Mouse (Mus musculus): ENCODE results near the gene Gm49630. TPM values are rescaled to one million over a fixed set of nuclear protein-coding genes. Genes with fewer than 3 reads are reported as not detected.
"Not testable (repeated sequence)": the region's sequence is repeated elsewhere in the genome, so short reads cannot be mapped to it uniquely, and the experiment has no call there.

Gene Gm49630
- polyA plus RNA-seq (2012): not detected in 2 replicates

- H3K27me3 ChIP-seq (ENCODE audit: control insufficient read depth); H3K4me1 ChIP-seq (ENCODE audit: control insufficient read depth); H3K4me3 ChIP-seq (replicated peaks); H3K36me3 ChIP-seq (ENCODE audit: control insufficient read depth); H3K9me3 ChIP-seq (ENCODE audit: control insufficient read depth, low read length): not testable (repeated sequence)
These were observed at the start of gene Gm49630 for GRCm38 (mm10) chr17:7371879-7372278. Gene Gm49630, minus strand, starts transcription at chr17:7371979.

DNA sequence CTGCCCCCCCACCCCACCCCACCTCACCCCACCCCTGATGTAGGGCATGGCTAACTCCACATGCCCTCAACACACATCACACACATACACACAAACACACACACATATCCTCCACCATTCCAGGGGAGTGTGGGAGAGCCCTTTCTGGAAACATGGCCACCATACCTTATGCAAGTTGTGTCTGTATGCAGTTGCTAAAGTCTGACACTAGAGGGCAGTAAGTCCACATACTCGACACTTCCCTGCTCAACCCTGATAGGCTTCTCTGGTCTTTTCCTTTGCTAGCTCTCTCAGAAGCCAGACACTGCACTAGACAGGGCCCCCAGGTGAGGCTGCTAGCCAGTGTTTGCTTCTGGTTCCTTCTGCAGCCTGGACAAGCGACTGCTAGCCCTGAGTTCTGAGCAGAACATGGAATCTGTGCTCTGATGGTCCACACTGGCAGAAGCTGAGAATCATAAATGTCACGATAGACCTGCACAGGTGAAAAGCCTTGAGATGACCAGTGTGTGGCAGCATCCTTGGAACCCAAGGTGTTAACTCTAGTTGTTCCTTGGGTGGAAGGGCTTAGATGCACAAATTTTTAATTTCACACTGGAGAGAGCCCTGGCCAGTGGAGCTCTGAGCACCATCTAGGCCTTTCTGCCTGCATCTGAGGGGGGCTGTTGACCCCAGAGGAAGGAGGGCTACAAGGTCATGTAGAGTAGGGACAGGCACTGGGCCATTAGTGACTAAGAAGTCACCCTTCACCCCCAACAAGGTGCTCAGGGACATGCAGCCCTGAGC is 48.6 kb upstream of the Gm49630 start:
- H3K4me3 ChIP-seq (replicated peaks); H3K9me3 ChIP-seq (ENCODE audit: control insufficient read depth, low read length); H3K27me3 ChIP-seq (ENCODE audit: control insufficient read depth); H3K4me1 ChIP-seq (ENCODE audit: control insufficient read depth); H3K36me3 ChIP-seq (ENCODE audit: control insufficient read depth): not testable (repeated sequence)

DNA sequence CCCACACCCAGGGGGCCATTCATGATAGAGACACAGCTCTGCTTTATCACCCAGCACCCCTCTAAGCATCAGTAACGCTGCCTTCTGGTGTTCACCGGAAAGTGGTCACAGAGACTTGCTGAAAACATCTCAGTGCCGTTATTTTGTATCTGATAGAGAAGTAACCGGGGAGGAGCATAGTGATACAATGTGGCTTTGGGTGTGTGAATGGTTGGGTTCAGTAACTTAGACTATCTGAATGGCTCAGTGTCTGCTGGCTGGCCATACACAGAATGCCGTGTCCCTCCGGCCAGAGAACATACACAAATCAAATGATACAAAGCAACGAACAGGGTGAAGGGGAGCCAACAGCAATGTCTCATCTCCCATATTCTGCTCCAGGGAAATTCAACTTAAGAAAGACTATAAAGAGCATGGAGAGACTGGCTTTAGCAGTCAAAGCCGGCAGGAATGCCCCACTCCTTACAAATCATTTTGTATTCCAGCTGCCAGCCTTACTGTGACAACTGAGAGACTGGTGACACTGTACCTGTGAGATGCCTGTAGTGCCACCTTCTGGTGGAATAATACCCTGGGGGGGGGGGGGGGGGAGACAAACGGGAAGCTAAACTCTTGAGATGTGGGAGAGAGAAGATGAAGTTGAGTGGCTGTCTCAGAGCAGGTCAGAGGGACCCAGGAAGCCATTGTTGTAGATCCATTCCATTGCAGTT is 43.0 kb upstream of the Gm49630 start:
- not testable (repeated sequence) for H3K4me3 ChIP-seq (replicated peaks); H3K27me3 ChIP-seq (ENCODE audit: control insufficient read depth); H3K4me1 ChIP-seq (ENCODE audit: control insufficient read depth); H3K36me3 ChIP-seq (ENCODE audit: control insufficient read depth); H3K9me3 ChIP-seq (ENCODE audit: control insufficient read depth, low read length)

DNA sequence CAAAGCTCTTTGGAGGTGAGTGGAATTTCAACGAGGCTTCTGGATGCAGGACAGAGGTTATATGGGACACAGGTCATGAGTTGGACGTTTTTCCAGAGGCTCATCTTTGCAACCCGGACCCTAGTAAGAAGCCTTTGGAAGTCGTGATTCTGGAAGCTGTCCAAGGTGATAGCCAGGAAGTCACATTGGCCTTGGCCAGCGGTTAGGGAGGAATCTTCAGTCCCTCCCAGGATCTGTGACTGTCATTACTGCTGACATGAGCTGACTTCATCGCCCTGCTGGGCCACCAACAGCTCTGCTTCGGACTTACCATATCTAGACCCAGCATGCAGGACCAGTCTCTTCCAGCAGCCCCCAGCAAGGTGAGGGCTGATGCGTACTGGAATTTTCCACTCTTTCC is 41.6 kb upstream of the Gm49630 start:
- H3K27me3 ChIP-seq (ENCODE audit: control insufficient read depth); H3K4me1 ChIP-seq (ENCODE audit: control insufficient read depth); H3K4me3 ChIP-seq (replicated peaks); H3K9me3 ChIP-seq (ENCODE audit: control insufficient read depth, low read length); H3K36me3 ChIP-seq (ENCODE audit: control insufficient read depth): not testable (repeated sequence)

- not testable (repeated sequence) for H3K9me3 ChIP-seq (ENCODE audit: control insufficient read depth, low read length); H3K4me1 ChIP-seq (ENCODE audit: control insufficient read depth); H3K36me3 ChIP-seq (ENCODE audit: control insufficient read depth); H3K4me3 ChIP-seq (replicated peaks); H3K27me3 ChIP-seq (ENCODE audit: control insufficient read depth)
These were observed 28.0 kb upstream of the Gm49630 start for GRCm38 (mm10) chr17:7399770-7400169.

DNA sequence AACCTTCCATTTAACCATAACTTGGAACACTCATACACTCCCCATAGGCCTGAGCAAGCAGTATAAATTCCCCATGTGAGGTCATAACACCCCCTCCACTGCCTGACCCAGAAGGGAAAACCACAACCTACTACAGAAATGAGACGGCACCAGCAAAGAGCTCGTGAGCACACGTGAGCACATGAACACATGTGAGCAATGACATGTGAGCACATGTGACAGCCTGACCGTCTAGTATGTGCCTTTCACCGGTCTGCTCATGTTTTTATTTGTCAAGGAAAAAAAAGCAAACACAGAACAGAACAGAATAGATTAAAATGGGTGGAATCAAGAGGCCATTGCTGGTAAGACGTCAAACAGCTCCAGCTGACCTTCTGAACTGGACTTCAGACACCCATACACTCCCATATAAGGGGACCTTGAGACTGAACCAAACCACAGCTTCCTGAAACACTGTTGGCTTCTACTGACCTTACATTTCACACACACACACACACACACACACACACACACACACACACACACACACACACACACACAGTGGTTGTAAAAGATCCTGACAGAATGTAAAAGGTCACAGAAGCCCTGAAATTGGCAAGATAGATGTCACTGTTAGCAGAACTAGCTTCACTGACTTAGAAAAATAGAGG is 26.5 kb upstream of the Gm49630 start:
- H3K4me1 ChIP-seq (ENCODE audit: control insufficient read depth); H3K36me3 ChIP-seq (ENCODE audit: control insufficient read depth); H3K9me3 ChIP-seq (ENCODE audit: control insufficient read depth, low read length): not testable (repeated sequence)

GRCm38 (mm10) chr17:7397079-7397478 is 25.3 kb upstream of the Gm49630 start:
- not testable (repeated sequence) for H3K9me3 ChIP-seq (ENCODE audit: control insufficient read depth, low read length); H3K27me3 ChIP-seq (ENCODE audit: control insufficient read depth); H3K36me3 ChIP-seq (ENCODE audit: control insufficient read depth); H3K4me1 ChIP-seq (ENCODE audit: control insufficient read depth); H3K4me3 ChIP-seq (replicated peaks)

More for the DNA sequence above, 26.5 kb upstream of the Gm49630 start:
- not testable (repeated sequence) for H3K4me3 ChIP-seq (replicated peaks); H3K27me3 ChIP-seq (ENCODE audit: control insufficient read depth)

- not testable (repeated sequence) for H3K36me3 ChIP-seq (ENCODE audit: control insufficient read depth); H3K4me3 ChIP-seq (replicated peaks); H3K4me1 ChIP-seq (ENCODE audit: control insufficient read depth); H3K27me3 ChIP-seq (ENCODE audit: control insufficient read depth); H3K9me3 ChIP-seq (ENCODE audit: control insufficient read depth, low read length)
These were observed 24.5 kb upstream of the Gm49630 start for GRCm38 (mm10) chr17:7396288-7396687.

DNA sequence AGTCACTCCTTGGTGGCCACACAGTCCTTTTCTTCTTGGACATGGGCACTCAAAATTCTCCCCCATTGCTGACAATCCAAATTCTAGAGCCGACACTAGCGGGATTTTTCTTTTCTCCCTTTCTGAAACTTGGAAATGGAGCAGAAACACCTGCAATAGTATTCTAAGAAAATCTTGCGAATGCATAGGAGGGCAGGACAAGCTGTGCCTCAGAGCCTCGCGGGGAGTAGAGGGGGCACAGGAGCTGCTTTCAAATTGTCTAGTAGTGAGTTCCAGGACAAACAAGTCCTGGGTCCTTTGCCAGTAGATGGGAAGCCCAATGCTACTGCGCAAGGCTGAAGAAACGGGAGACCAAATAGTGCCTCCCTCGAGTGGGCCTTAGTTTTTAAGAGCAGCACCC is 23.9 kb upstream of the Gm49630 start:
- not testable (repeated sequence) for H3K4me1 ChIP-seq (ENCODE audit: control insufficient read depth); H3K9me3 ChIP-seq (ENCODE audit: control insufficient read depth, low read length); H3K27me3 ChIP-seq (ENCODE audit: control insufficient read depth); H3K36me3 ChIP-seq (ENCODE audit: control insufficient read depth); H3K4me3 ChIP-seq (replicated peaks)

DNA sequence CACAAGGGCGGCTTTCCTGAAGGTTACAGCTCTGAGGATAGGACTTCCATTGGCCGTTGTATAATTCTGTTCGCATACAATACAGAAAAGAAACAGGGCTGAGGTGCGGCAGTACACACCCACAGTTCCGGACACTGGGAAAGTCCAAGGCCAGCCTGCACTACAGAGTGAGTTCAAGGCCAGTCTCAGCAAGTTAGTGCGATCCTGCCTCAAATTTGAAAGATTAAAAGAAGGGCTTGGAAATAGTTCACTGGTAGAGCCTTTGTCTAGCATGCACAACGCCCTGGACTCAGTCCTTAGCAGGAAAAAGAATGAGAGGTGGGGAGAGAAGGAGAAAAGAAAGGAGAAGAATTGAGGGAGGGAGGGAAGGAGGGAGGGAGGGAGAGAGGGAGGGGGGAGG is 23.3 kb upstream of the Gm49630 start:
- H3K4me1 ChIP-seq (ENCODE audit: control insufficient read depth); H3K4me3 ChIP-seq (replicated peaks); H3K9me3 ChIP-seq (ENCODE audit: control insufficient read depth, low read length); H3K36me3 ChIP-seq (ENCODE audit: control insufficient read depth); H3K27me3 ChIP-seq (ENCODE audit: control insufficient read depth): not testable (repeated sequence)

DNA sequence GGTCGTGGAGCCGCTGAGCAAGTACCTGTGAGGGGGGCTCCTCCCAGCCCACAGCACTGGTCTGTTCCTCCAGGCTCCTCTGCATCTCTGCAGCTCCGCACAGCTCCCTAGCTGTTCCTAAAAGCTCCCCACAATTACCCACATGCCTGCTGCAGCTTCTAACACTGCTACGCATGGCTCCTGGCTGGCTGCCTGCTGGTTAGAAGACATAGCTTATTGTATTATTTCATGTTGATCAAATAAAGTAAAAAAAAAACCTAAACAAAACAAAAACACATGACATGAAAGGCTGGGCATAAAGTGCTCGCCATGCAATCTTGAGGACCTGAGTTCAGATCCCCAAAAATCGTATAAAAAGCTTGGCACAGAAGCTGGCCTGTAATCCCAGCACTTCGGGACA is 18.1 kb upstream of the Gm49630 start:
- not testable (repeated sequence) for H3K9me3 ChIP-seq (ENCODE audit: control insufficient read depth, low read length); H3K36me3 ChIP-seq (ENCODE audit: control insufficient read depth); H3K27me3 ChIP-seq (ENCODE audit: control insufficient read depth)

GRCm38 (mm10) chr17:7388958-7389356 is 17.2 kb upstream of the Gm49630 start:
- H3K4me3 ChIP-seq (replicated peaks); H3K36me3 ChIP-seq (ENCODE audit: control insufficient read depth); H3K27me3 ChIP-seq (ENCODE audit: control insufficient read depth); H3K4me1 ChIP-seq (ENCODE audit: control insufficient read depth); H3K9me3 ChIP-seq (ENCODE audit: control insufficient read depth, low read length): not testable (repeated sequence)

More for the DNA sequence above, 18.1 kb upstream of the Gm49630 start:
- H3K4me1 ChIP-seq (ENCODE audit: control insufficient read depth); H3K4me3 ChIP-seq (replicated peaks): not testable (repeated sequence)

DNA sequence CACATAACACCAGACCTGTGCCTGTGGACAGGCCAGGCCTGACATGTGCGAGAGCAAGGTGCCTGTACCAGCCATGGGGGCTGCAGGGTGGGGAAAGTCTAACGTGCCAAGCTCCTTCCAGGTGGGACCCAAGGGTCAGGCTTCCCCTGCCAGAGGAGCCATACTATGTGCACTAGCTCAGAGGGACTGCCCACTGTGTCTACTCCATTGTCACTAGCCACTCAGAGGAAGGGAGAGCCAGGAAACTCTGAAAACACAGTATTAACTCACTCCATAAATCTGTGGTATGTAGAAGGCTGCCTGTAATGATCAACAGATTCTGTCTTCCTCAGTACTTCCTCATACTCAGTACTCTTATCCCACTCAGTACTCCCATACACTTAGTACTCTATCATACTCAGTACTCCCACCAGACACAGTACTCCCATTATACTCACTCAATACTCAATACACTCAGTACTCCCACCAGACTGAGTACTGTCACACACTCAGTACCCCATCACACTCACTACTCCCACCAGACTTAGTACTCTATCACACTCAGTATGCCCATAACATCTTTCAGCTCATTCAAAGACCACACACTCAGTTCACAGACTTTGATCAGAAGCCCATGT is 16.7 kb upstream of the Gm49630 start:
- not testable (repeated sequence) for H3K4me1 ChIP-seq (ENCODE audit: control insufficient read depth); H3K4me3 ChIP-seq (replicated peaks); H3K36me3 ChIP-seq (ENCODE audit: control insufficient read depth); H3K27me3 ChIP-seq (ENCODE audit: control insufficient read depth); H3K9me3 ChIP-seq (ENCODE audit: control insufficient read depth, low read length)

GRCm38 (mm10) chr17:7386016-7386415 is 14.2 kb upstream of the Gm49630 start:
- H3K4me1 ChIP-seq (ENCODE audit: control insufficient read depth); H3K27me3 ChIP-seq (ENCODE audit: control insufficient read depth); H3K4me3 ChIP-seq (replicated peaks): not testable (repeated sequence)

More at GRCm38 (mm10) chr17:7386016-7386415, 14.2 kb upstream of the Gm49630 start:
- not testable (repeated sequence) for H3K36me3 ChIP-seq (ENCODE audit: control insufficient read depth); H3K9me3 ChIP-seq (ENCODE audit: control insufficient read depth, low read length)
